ENCODE assay signal across 21 mouse cellular contexts in the genomic region with DNA sequence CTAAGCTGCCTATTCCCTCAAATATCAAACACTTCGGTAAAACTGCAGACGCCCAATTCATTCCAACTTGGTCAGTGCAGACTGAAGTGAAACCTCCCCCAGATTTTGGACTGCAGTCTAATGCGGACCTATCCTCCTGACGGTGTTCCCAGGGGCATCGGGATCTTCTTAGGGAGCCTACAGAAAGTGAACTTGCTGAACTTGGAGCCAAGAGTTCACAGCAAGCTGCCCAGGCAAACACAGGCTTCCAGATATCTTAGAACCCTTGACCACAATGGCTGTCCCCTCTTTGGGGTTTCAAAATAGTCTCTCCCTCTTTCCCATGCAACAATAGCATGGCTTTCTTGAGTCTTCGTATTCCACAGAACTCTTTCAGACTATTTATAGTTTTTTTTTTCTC. TPM values are rescaled to one million over a fixed set of nuclear protein-coding genes. Genes with fewer than 3 reads are reported as not detected.
DNase-seq lines count a peak whose midpoint lies in the region; ATAC-seq and TF ChIP-seq lines count a peak whose summit lies in the region.
"Had no signal": no experiment of that assay in that cellular context is flagged by ENCODE, and none has a peak within 500 bp of the region (broad histone marks: within the 10 kb centered on the region; RNA-seq: fewer than 3 reads in every experiment).

No protein-coding gene starts in this region.

- H3K4me1 ChIP-seq in midbrain, embryonic 11.5 days (ENCODE audit: control insufficient read depth, insufficient read depth, low read length): peaks cover 15% of the 10 kb centered on the region
- peaks cover 35% of the 10 kb centered on the region for H3K4me1 ChIP-seq in midbrain, embryonic 10.5 days
- peaks cover 5% of the 10 kb centered on the region; the same call in 1 of the 2 replicates for H3K4me1 ChIP-seq in hindbrain, postnatal 0 days (ENCODE audit: insufficient read depth, low read length)
- peaks cover 45% of the 10 kb centered on the region for H3K4me1 ChIP-seq in neural tube, embryonic 15.5 days

- H3K9ac ChIP-seq in midbrain, embryonic 11.5 days (ENCODE audit: low read length): no peak overlapping the region
- no peak overlapping the region for H3K9ac ChIP-seq in hindbrain, postnatal 0 days (replicated peaks; ENCODE audit: low read length)
- no peak overlapping the region for H3K9ac ChIP-seq in neural tube, embryonic 15.5 days (replicated peaks)
- H3K9ac ChIP-seq: heart, embryonic 13.5 days; liver, embryonic 12.5 days; lung, embryonic 15.5 days; stomach, embryonic 15.5 days had no signal

- H3K4me3 ChIP-seq in midbrain, embryonic 11.5 days (ENCODE audit: low read depth, low read length): no peak overlapping the region
- H3K4me3 ChIP-seq in midbrain, embryonic 10.5 days: no peak overlapping the region
- no peak overlapping the region for H3K4me3 ChIP-seq in hindbrain, postnatal 0 days (ENCODE audit: low read length)
- H3K4me3 ChIP-seq in neural tube, embryonic 15.5 days (replicated peaks): no peak overlapping the region
- H3K4me3 ChIP-seq: erythroblast, embryonic 14.5 days; heart, embryonic 13.5 days; liver, embryonic 12.5 days; lung, embryonic 15.5 days; stomach, embryonic 15.5 days had no signal

- H3K36me3 ChIP-seq in midbrain, embryonic 11.5 days (ENCODE audit: control insufficient read depth, insufficient read depth, low read length): no peaks in the 10 kb centered on the region
- H3K36me3 ChIP-seq in midbrain, embryonic 10.5 days: no peaks in the 10 kb centered on the region
- H3K36me3 ChIP-seq in hindbrain, postnatal 0 days (ENCODE audit: insufficient read depth, low read length): no peaks in the 10 kb centered on the region
- H3K36me3 ChIP-seq in neural tube, embryonic 15.5 days: no peaks in the 10 kb centered on the region
- H3K36me3 ChIP-seq: heart, embryonic 13.5 days; liver, embryonic 12.5 days; lung, embryonic 15.5 days; stomach, embryonic 15.5 days had no signal

- H3K27ac ChIP-seq in midbrain, embryonic 11.5 days (ENCODE audit: low read depth, low read length): no peak overlapping the region
- no peak overlapping the region for H3K27ac ChIP-seq in midbrain, embryonic 10.5 days (replicated peaks)
- H3K27ac ChIP-seq in hindbrain, postnatal 0 days: no peak overlapping the region
- no peak overlapping the region for H3K27ac ChIP-seq in neural tube, embryonic 15.5 days (replicated peaks)
- H3K27ac ChIP-seq: heart, embryonic 13.5 days; liver, embryonic 12.5 days; lung, embryonic 15.5 days; macrophage; stomach, embryonic 15.5 days had no signal

- DNase-seq in cerebellum, postnatal 14 days: peak; percentile 7 to 17
- no peak for DNase-seq in cerebellum, postnatal 25 days
- DNase-seq in midbrain, embryonic 11.5 days (ENCODE audit: low spot score, missing footprints): peak; percentile 62
- no peak for DNase-seq in midbrain, embryonic 10.5 days (ENCODE audit: low spot score)
- no peak for DNase-seq in hindbrain, postnatal 0 days (ENCODE audit: low spot score)
- no peak for DNase-seq in frontal cortex, adult 2 months (ENCODE audit: extremely low spot score in 1 of 2, low spot score in 1 of 2)
- no peak for DNase-seq in kidney, postnatal 14 days
- DNase-seq: heart, postnatal 36 days; layer of hippocampus, postnatal 36 days; left cerebral cortex, postnatal 4 days; retina, postnatal 1 day; thymus, postnatal 4 days had no signal

- H3K9me3 ChIP-seq in midbrain, embryonic 11.5 days (ENCODE audit: control insufficient read depth, low read length): no peaks in the 10 kb centered on the region
- H3K9me3 ChIP-seq in midbrain, embryonic 10.5 days (replicated peaks): no peaks in the 10 kb centered on the region
- H3K9me3 ChIP-seq in hindbrain, postnatal 0 days (ENCODE audit: low read length): no peaks in the 10 kb centered on the region
- H3K9me3 ChIP-seq in neural tube, embryonic 15.5 days (replicated peaks): no peaks in the 10 kb centered on the region
- H3K9me3 ChIP-seq: heart, embryonic 13.5 days; liver, embryonic 12.5 days; lung, embryonic 15.5 days; stomach, embryonic 15.5 days had no signal

- H3K27me3 ChIP-seq in midbrain, embryonic 11.5 days (ENCODE audit: control insufficient read depth, insufficient read depth, low read length): peaks cover 27% of the 10 kb centered on the region
- peaks cover 89% of the 10 kb centered on the region for H3K27me3 ChIP-seq in midbrain, embryonic 10.5 days (ENCODE audit: low read depth, poor library complexity, severe bottlenecking)
- no peaks in the 10 kb centered on the region for H3K27me3 ChIP-seq in hindbrain, postnatal 0 days (ENCODE audit: insufficient read depth, low read length)
- peaks cover 19% of the 10 kb centered on the region for H3K27me3 ChIP-seq in neural tube, embryonic 15.5 days (replicated peaks)

- H3K4me2 ChIP-seq in midbrain, embryonic 11.5 days: no peak overlapping the region
- H3K4me2 ChIP-seq in hindbrain, postnatal 0 days (ENCODE audit: low read depth, low read length): peak overlapping the region; percentile 97
- H3K4me2 ChIP-seq in neural tube, embryonic 15.5 days: peak overlapping the region; percentile 87
- H3K4me2 ChIP-seq: heart, embryonic 13.5 days; liver, embryonic 12.5 days; lung, embryonic 15.5 days; stomach, embryonic 15.5 days had no signal

- no peak for TF ChIP-seq CTCF in hindbrain, postnatal 0 days (IDR thresholded peaks at IDR 0.05; ENCODE audit: low read depth)

- ATAC-seq in midbrain, embryonic 11.5 days (ENCODE audit: low FRiP score): no peak
- ATAC-seq in hindbrain, postnatal 0 days: no peak
- ATAC-seq in neural tube, embryonic 15.5 days (ENCODE audit: low FRiP score): no peak
- ATAC-seq: intestine, postnatal 0 days; liver, embryonic 12.5 days had no signal

- WGBS in midbrain, embryonic 11.5 days: 84% methylated on average over 6 of the region's 6 CpGs
- 90% methylated on average over 6 of the region's 6 CpGs for WGBS in midbrain, embryonic 10.5 days
- 83% methylated on average over 6 of the region's 6 CpGs for WGBS in hindbrain, postnatal 0 days
- 85% methylated on average over 6 of the region's 6 CpGs for WGBS in neural tube, embryonic 15.5 days

RNA-seq across cellular contexts. Expression of gene Ephb1, which starts 3.8 kb away (rescaled TPM):
- polyA plus RNA-seq in midbrain, embryonic 11.5 days (2014; fragmentation: Nextera tagmentation; extraction: Ambion mirVana): 17.8 and 18.8 TPM in 2 replicates
- 9.5 and 14.7 TPM in 2 replicates for polyA plus RNA-seq in midbrain, embryonic 10.5 days (2016; fragmentation: Nextera tagmentation; extraction: Ambion mirVana)
- total RNA-seq in hindbrain, postnatal 0 days (2014; rRNA removed): 50.3 and 60.1 TPM in 2 replicates
- 34.7 and 39.6 TPM in 2 replicates for polyA plus RNA-seq in hindbrain, postnatal 0 days (2015; fragmentation: Nextera tagmentation; extraction: Ambion mirVana)
- 33.0 and 38.8 TPM in 2 replicates for polyA plus RNA-seq in neural tube, embryonic 15.5 days (2015; fragmentation: Nextera tagmentation; extraction: Ambion mirVana)
- polyA plus RNA-seq in frontal cortex, adult 2 months (2012; rRNA removed): 20.5 and 22.9 TPM in 2 replicates
- total RNA-seq: MEL had no signal
- polyA plus RNA-seq: erythroblast, embryonic 14.5 days; macrophage had no signal

Comparison
In these comparisons a context has a peak if more than half of its experiments do, and no peak if none do; other contexts are left out.
1. DNase-seq: peak in cerebellum, postnatal 14 days (2 of 2) and midbrain, embryonic 11.5 days (single experiment); none in cerebellum, postnatal 25 days (0 of 2), midbrain, embryonic 10.5 days (single experiment), hindbrain, postnatal 0 days (single experiment), frontal cortex, adult 2 months (0 of 2) and kidney, postnatal 14 days (single experiment).